Mouse (Mus musculus): ENCODE measurements around the gene Sumo1. TPM values are rescaled to one million over a fixed set of nuclear protein-coding genes. Genes with fewer than 3 reads are reported as not detected.

Sumo1 gene
- total RNA-seq, 1 experiment: 161 TPM

- no peak overlapping the region for H3K4me3 ChIP-seq (ENCODE audit: insufficient read depth in 1 of 2, low read depth in 1 of 2, low read length in 2 of 2, poor library complexity in 1 of 2, severe bottlenecking in 1 of 2)
- in situ Hi-C loops (cut with MboI; ENCODE audit: low sequenced_read_pairs in 2 of 2, unreplicated experiment in 2 of 2): no loop called here
- no peak overlapping the region for H3K27ac ChIP-seq (ENCODE audit: insufficient read depth, low read depth, low read length, poor library complexity, severe bottlenecking)
- peaks cover 0 to 5% of the 10 kb centered on the region in 2 experiments; a peak in 1 of 4 replicates for H3K4me1 ChIP-seq (ENCODE audit: control insufficient read depth in 2 of 2, insufficient read depth in 2 of 2, low read length in 2 of 2, poor library complexity in 1 of 2)
- no peaks in the 10 kb centered on the region for H3K36me3 ChIP-seq (ENCODE audit: control insufficient read depth, insufficient read depth, low read length, poor library complexity, severe bottlenecking)
- H3K9me3 ChIP-seq (ENCODE audit: control insufficient read depth, insufficient read depth, low read depth, low read length): no peaks in the 10 kb centered on the region
- no peak overlapping the region for H3K9ac ChIP-seq (ENCODE audit: insufficient read depth, low read depth, low read length, poor library complexity, severe bottlenecking)
- TF ChIP-seq CHD2 (IDR thresholded peaks at IDR 0.05; ENCODE audit: low read depth, low read length): no peak
- no peak for TF ChIP-seq MAFK (IDR thresholded peaks at IDR 0.05; ENCODE audit: insufficient read depth, low read depth, low read length)
- no peak for TF ChIP-seq HCFC1 (IDR thresholded peaks at IDR 0.05; ENCODE audit: borderline replicate concordance, insufficient read depth, low read length)
- no peak for TF ChIP-seq ZNF384 (IDR thresholded peaks at IDR 0.05; ENCODE audit: low read depth, low read length)
- no peak for TF ChIP-seq ZC3H11A (IDR thresholded peaks at IDR 0.05; ENCODE audit: borderline replicate concordance, low read depth, low read length)
- no peak for DNase-seq (ENCODE audit: low read depth, low spot score)
These were observed 77.8 kb downstream of the Sumo1 start for GRCm38 (mm10) chr1:59592876-59593275.

GRCm38 (mm10) chr1:59592359-59592758 is 78.3 kb downstream of the Sumo1 start:
- in situ Hi-C loops (cut with MboI; ENCODE audit: low sequenced_read_pairs in 2 of 2, unreplicated experiment in 2 of 2): no loop called here
- H3K27ac ChIP-seq (ENCODE audit: insufficient read depth, low read depth, low read length, poor library complexity, severe bottlenecking): no peak overlapping the region
- TF ChIP-seq HCFC1 (IDR thresholded peaks at IDR 0.05; ENCODE audit: borderline replicate concordance, insufficient read depth, low read length): no peak
- TF ChIP-seq ZNF384 (IDR thresholded peaks at IDR 0.05; ENCODE audit: low read depth, low read length): no peak
- no peak for TF ChIP-seq ZC3H11A (IDR thresholded peaks at IDR 0.05; ENCODE audit: borderline replicate concordance, low read depth, low read length)
- no peak for TF ChIP-seq CHD2 (IDR thresholded peaks at IDR 0.05; ENCODE audit: low read depth, low read length)
- TF ChIP-seq MAFK (IDR thresholded peaks at IDR 0.05; ENCODE audit: insufficient read depth, low read depth, low read length): no peak
- no peak overlapping the region for H3K9ac ChIP-seq (ENCODE audit: insufficient read depth, low read depth, low read length, poor library complexity, severe bottlenecking)
- H3K4me1 ChIP-seq (ENCODE audit: control insufficient read depth in 2 of 2, insufficient read depth in 2 of 2, low read length in 2 of 2, poor library complexity in 1 of 2): peaks cover 0 to 5% of the 10 kb centered on the region in 2 experiments; a peak in 1 of 4 replicates
- DNase-seq (ENCODE audit: low read depth, low spot score): no peak
- H3K9me3 ChIP-seq (ENCODE audit: control insufficient read depth, insufficient read depth, low read depth, low read length): no peaks in the 10 kb centered on the region
- H3K4me3 ChIP-seq (ENCODE audit: insufficient read depth in 1 of 2, low read depth in 1 of 2, low read length in 2 of 2, poor library complexity in 1 of 2, severe bottlenecking in 1 of 2): no peak overlapping the region
- no peaks in the 10 kb centered on the region for H3K36me3 ChIP-seq (ENCODE audit: control insufficient read depth, insufficient read depth, low read length, poor library complexity, severe bottlenecking)

GRCm38 (mm10) chr1:59589271-59589670 is 81.4 kb downstream of the Sumo1 start:
- no peak overlapping the region for H3K9ac ChIP-seq (ENCODE audit: insufficient read depth, low read depth, low read length, poor library complexity, severe bottlenecking)
- no peak for TF ChIP-seq ZC3H11A (IDR thresholded peaks at IDR 0.05; ENCODE audit: borderline replicate concordance, low read depth, low read length)
- peak; percentile 56; the same call in 1 of the 2 replicates for TF ChIP-seq MAFK (IDR thresholded peaks at IDR 0.05; ENCODE audit: insufficient read depth, low read depth, low read length)
- no peaks in the 10 kb centered on the region for H3K36me3 ChIP-seq (ENCODE audit: control insufficient read depth, insufficient read depth, low read length, poor library complexity, severe bottlenecking)
- no peaks in the 10 kb centered on the region for H3K9me3 ChIP-seq (ENCODE audit: control insufficient read depth, insufficient read depth, low read depth, low read length)
- H3K4me1 ChIP-seq (ENCODE audit: control insufficient read depth in 2 of 2, insufficient read depth in 2 of 2, low read length in 2 of 2, poor library complexity in 1 of 2): peaks cover 2 to 8% of the 10 kb centered on the region in 2 experiments; a peak in 3 of 4 replicates
- H3K4me3 ChIP-seq (ENCODE audit: insufficient read depth in 1 of 2, low read depth in 1 of 2, low read length in 2 of 2, poor library complexity in 1 of 2, severe bottlenecking in 1 of 2): no peak overlapping the region
- in situ Hi-C loops (cut with MboI; ENCODE audit: low sequenced_read_pairs in 2 of 2, unreplicated experiment in 2 of 2): no loop called here
- H3K27ac ChIP-seq (ENCODE audit: insufficient read depth, low read depth, low read length, poor library complexity, severe bottlenecking): no peak overlapping the region
- no peak for DNase-seq (ENCODE audit: low read depth, low spot score)

GRCm38 (mm10) chr1:59584656-59585410 is 85.8 kb downstream of the Sumo1 start:
- peak overlapping the region; percentile 24 to 35 for H3K4me3 ChIP-seq (ENCODE audit: insufficient read depth in 1 of 2, low read depth in 1 of 2, low read length in 2 of 2, poor library complexity in 1 of 2, severe bottlenecking in 1 of 2)
- H3K9ac ChIP-seq (ENCODE audit: insufficient read depth, low read depth, low read length, poor library complexity, severe bottlenecking): peak overlapping the region; percentile 31; the same call in 1 of the 2 replicates
- H3K9me3 ChIP-seq (ENCODE audit: control insufficient read depth, insufficient read depth, low read depth, low read length): no peaks in the 10 kb centered on the region
- H3K36me3 ChIP-seq (ENCODE audit: control insufficient read depth, insufficient read depth, low read length, poor library complexity, severe bottlenecking): no peaks in the 10 kb centered on the region
- in situ Hi-C loops (cut with MboI; ENCODE audit: low sequenced_read_pairs in 2 of 2, unreplicated experiment in 2 of 2): no loop called here
- H3K4me1 ChIP-seq (ENCODE audit: control insufficient read depth in 2 of 2, insufficient read depth in 2 of 2, low read length in 2 of 2, poor library complexity in 1 of 2): peaks cover 2 to 11% of the 10 kb centered on the region in 2 experiments; a peak in 3 of 4 replicates
- DNase-seq (ENCODE audit: low read depth, low spot score): peak; percentile 62
- H3K27ac ChIP-seq (ENCODE audit: insufficient read depth, low read depth, low read length, poor library complexity, severe bottlenecking): peak overlapping the region; percentile 37; the same call in 1 of the 2 replicates
- TF ChIP-seq CHD2 (IDR thresholded peaks at IDR 0.05; ENCODE audit: low read depth, low read length) (no peak), ZNF384 (IDR thresholded peaks at IDR 0.05; ENCODE audit: low read depth, low read length) (no peak), HCFC1 (IDR thresholded peaks at IDR 0.05; ENCODE audit: borderline replicate concordance, insufficient read depth, low read length) (no peak), ZC3H11A (IDR thresholded peaks at IDR 0.05; ENCODE audit: borderline replicate concordance, low read depth, low read length) (0 out of 2 replicates have a peak, but pooled peaks have one; percentile 57)
